Mouse (Mus musculus) limb, embryonic 10.5 days (tissue): ENCODE results near the gene Isg20l2. TPM values are rescaled to one million over a fixed set of nuclear protein-coding genes. Genes with fewer than 3 reads are reported as not detected.
"Not testable (repeated sequence)": the region's sequence is repeated elsewhere in the genome, so short reads cannot be mapped to it uniquely, and the experiment has no call there.

Experiments
- DNase-seq: peaks from one replicate; pipeline ENCODE4 v3.0.0-alpha.2; 2017; ENCODE audit warnings: low spot score
- H3K27ac ChIP-seq: fragments of 300-500 bp; sonication (generic); 2 replicates; pipeline ENCODE4 v1.5.1; 2016; ENCODE audit warnings: mild to moderate bottlenecking
- H3K27me3 ChIP-seq: fragments of 300-500 bp; sonication (generic); 2 replicates; pipeline ENCODE4 v1.6.1; 2016; ENCODE audit warnings: low read depth, mild to moderate bottlenecking; ENCODE audit not compliant: poor library complexity, severe bottlenecking
- H3K36me3 ChIP-seq: fragments of 300-500 bp; sonication (generic); 2 replicates; pipeline ENCODE4 v1.6.1; 2016; ENCODE audit warnings: mild to moderate bottlenecking, moderate library complexity
- H3K4me1 ChIP-seq: fragments of 300-500 bp; sonication (generic); 2 replicates; pipeline ENCODE4 v1.6.1; 2016
- H3K4me3 ChIP-seq: fragments of 300-500 bp; sonication (generic); 2 replicates; pipeline ENCODE4 v1.5.1; 2016; ENCODE audit warnings: mild to moderate bottlenecking, moderate library complexity
- H3K9me3 ChIP-seq: fragments of 300-500 bp; sonication (generic); replicated peaks from 2 replicates; pipeline ENCODE4 v1.6.1; 2016; ENCODE audit warnings: mild to moderate bottlenecking
- WGBS: fragments of 180-500 bp; shearing (Covaris S2); methylation state at CpG from one replicate; pipeline ENCODE4 v1.1.7; 2016; 5-methylcytosine and 5-hydroxymethylcytosine counted together
- polyA plus RNA-seq: library from polyadenylated mRNA; unstranded; fragments of >200 nt; fragmentation: Nextera tagmentation; extraction: Ambion mirVana; gene quantifications from 2 replicates; pipeline ENCODE4 v1.2.1, GENCODE M21; 2016

Gene Isg20l2
- polyA plus RNA-seq, result 84.8 and 86.0 TPM in 2 replicates

DNA sequence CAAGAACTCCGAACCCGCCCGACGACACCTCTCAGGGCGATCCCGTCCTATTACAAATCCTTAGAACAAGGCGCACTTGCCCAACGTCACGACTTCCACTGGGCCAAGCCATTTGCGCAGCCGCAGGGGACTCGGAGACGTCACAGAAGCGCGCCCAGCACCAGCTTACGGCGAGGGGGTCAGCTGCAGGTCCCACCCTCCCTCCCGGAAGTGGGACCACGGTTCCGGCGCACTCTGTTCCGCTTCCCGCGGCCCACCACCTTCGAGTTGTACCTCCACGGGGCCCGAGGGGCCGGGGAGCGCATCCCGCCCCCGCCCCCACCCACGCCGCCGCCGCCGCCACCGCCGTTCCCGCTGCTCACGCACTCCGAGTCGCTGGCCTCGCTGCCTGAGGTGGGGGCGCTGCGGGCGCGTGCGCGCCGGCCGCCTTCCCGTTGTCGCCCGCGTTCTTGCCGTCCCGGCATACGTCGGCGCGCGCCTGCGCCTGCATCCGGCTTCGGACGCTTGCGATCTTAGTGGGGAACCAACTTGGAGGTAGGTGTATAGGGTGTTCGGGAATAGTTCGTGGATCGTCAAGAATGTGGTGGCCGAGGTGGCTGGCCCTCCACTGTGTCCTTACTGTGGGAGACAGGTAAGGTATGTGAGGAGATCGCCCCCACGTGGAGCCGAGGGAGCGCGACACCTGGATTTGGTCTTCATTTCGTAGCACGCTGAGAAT is at the start of gene Isg20l2, which contains the start of gene Rrnad1:
Isg20l2 (plus strand) TSS at position 237 of the 718 bp plus-strand sequence.
Rrnad1 (minus strand) TSS at position 640 of the 718 bp plus-strand sequence.
- Histone ChIP-seq H3K27me3 (no peaks in the 10 kb centered on the region), H3K4me1 (peaks cover 27% of the 10 kb centered on the region), H3K4me3 (peak within 1 kb of the TSS; percentile 75), H3K36me3 (peaks cover 72% of the 10 kb centered on the region), H3K9me3 (no peaks in the 10 kb centered on the region), H3K27ac (peak within 1 kb of the TSS; percentile 91)
- peak; percentile 99 for DNase-seq
- WGBS, result under 1% methylated on average over 78 of the region's 78 CpGs

DNA sequence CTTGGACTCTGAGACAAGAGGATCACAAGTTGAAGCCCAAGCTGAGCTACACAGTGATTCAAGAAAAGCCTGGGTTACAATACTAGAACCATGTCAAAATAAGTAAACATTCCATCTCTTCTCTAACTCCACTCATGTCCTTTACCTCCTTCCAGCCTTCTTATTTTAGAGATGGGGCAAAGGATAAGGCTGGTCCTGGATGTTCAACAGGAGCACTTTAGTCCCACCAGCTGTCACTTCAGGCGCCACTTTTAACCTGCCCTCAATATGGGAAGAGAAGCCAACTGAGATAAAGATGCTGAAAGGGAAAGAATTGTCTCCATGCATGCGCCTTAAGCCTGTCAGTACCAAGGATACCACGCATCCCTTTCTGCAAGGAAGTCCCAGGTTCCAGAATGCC is 45.8 kb upstream of the Isg20l2 start:
- peaks cover 21% of the 10 kb centered on the region for H3K4me1 ChIP-seq
- H3K9me3 ChIP-seq, result no peaks in the 10 kb centered on the region
- peaks cover 38% of the 10 kb centered on the region for H3K36me3 ChIP-seq
- H3K27me3 ChIP-seq, result no peaks in the 10 kb centered on the region
- peak overlapping the region; percentile 95 for H3K27ac ChIP-seq
- DNase-seq, result peak; percentile 40
- H3K4me3 ChIP-seq, result peak overlapping the region; percentile 99
- WGBS, result 5% methylated on average over 3 of the region's 3 CpGs

DNA sequence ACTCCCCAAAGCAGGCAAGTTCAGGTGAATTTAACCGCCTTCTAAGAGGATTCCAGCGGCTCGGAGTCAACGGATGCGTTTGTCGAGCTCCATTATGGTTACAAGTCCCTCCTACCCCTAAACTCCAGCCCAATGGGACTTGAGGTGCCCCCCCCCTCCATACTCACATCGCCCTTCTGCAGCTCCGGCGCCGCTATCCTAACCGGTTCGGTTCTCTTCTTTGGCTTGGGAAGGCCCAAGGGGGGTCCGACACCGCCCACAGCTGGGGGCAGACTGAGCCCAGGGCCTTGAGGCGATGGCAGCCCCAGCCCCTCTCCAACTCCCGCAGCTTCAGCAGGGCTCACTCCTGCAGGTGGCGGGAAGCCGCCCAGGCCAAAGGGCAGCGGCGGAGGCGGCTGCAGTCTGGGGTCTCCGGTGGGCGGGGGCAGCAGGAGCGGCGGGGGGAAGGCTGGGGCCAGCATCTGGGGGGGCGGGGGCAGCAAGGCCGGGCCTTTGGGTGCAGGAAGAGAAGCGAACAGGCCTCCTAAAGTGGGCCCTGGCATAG is 45.3 kb upstream of the Isg20l2 start:
- H3K27me3 ChIP-seq, result no peaks in the 10 kb centered on the region
- peak; percentile 71 for DNase-seq

DNA sequence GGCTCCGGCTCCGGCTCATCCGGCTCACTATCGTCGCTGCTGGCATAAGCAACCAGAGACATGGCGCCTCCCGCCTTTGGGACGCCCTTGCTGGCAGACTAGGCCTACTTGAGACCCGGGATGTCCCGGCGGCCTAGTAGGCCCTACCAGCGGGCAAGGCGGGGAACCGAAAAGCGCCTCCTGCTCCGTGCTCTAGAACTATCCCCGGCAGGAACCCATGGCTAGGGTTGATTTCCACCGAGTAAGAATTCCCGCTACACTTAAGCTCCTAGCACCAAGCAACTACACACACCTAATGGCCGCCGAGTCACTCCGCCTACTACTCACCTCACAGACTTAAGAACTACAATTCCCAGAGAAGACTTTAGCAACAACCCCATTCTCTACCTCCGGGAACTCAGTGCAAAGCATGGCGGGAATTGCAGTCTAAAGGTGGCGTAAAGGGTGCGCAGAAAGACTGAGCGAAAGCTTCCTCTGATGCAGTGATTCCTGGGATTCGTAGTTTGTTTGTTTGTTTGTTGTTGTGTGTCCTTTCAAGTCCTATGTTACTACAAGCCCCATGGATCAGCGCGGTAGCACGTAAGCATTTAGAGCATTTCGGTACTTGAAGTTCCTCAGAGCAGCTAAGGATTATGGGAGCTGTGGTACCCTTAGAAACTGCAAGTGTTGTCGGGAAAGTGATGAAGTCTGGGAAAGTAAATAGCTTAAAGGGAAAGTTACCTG is 44.7 kb upstream of the Isg20l2 start, which contains the start of gene Prcc:
Prcc (minus strand) TSS at position 328 of the 723 bp plus-strand sequence.
- under 1% methylated on average over 33 of the region's 33 CpGs for WGBS
- H3K4me3 ChIP-seq, result peak within 1 kb of the TSS; percentile 99
- H3K36me3 ChIP-seq, result peaks cover 28% of the 10 kb centered on the region
- no peaks in the 10 kb centered on the region for H3K27me3 ChIP-seq
- peaks cover 21% of the 10 kb centered on the region for H3K4me1 ChIP-seq
- H3K9me3 ChIP-seq, result no peaks in the 10 kb centered on the region
- DNase-seq, result peak; percentile 82
- H3K27ac ChIP-seq, result peak within 1 kb of the TSS; percentile 95

More for the DNA sequence above, 45.3 kb upstream of the Isg20l2 start:
- H3K27ac ChIP-seq, result peak overlapping the region; percentile 95
- H3K36me3 ChIP-seq, result peaks cover 35% of the 10 kb centered on the region
- under 1% methylated on average over 28 of the region's 28 CpGs for WGBS
- no peaks in the 10 kb centered on the region for H3K9me3 ChIP-seq
- peaks cover 21% of the 10 kb centered on the region for H3K4me1 ChIP-seq
- peak overlapping the region; percentile 99 for H3K4me3 ChIP-seq

DNA sequence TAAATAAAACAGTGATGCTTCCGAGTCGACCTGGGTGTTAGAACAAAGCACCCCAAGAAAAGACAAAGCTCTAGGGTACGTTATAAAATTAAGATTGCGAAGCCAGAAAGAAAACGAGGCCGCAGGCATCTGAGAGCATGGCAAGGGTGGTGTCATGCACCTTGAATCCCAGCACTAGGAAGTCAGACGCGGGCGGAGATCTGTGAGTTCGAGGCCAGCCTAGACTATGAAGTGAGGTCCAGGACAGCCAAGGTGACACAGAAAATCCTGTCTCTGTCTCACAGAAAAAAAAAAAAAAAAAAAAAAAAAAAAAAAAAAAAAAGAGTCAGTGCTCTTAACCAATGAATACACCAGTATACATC is 44.1 kb upstream of the Isg20l2 start:
- H3K4me3 ChIP-seq, result peak overlapping the region; percentile 99
- DNase-seq, result peak; percentile 52
- peaks cover 21% of the 10 kb centered on the region for H3K4me1 ChIP-seq
- no peaks in the 10 kb centered on the region for H3K9me3 ChIP-seq
- H3K27me3 ChIP-seq, result no peaks in the 10 kb centered on the region
- H3K27ac ChIP-seq, result peak overlapping the region; percentile 95
- peaks cover 23% of the 10 kb centered on the region for H3K36me3 ChIP-seq
- WGBS, result 13% methylated on average over 10 of the region's 10 CpGs

DNA sequence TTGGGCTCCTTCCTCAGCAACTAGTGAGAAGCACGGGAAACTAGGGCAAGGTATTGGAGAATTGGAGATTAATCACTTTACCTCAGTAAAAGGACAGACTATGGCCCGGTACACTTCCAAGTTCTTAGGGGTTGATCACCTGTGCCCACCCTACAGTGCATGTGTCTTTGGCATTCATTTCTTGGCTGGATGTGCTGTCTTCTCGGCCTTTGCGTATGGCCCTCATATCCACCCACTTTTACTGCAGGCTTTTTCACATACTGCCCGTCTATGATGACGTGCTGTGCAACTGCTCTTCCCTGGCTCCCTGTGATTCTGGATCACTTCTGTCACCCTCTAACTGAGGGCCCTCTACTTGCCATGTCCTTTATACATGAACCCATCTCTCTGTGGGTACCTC is 43.7 kb upstream of the Isg20l2 start:
- Histone ChIP-seq H3K36me3 (peaks cover 18% of the 10 kb centered on the region), H3K27me3 (no peaks in the 10 kb centered on the region), H3K4me3 (peak overlapping the region; percentile 99), H3K27ac (peak overlapping the region; percentile 95; the same call in 1 of the 2 replicates), H3K9me3 (no peaks in the 10 kb centered on the region), H3K4me1 (peaks cover 21% of the 10 kb centered on the region)
- no peak for DNase-seq
- 87% methylated on average over 6 of the region's 6 CpGs for WGBS

DNA sequence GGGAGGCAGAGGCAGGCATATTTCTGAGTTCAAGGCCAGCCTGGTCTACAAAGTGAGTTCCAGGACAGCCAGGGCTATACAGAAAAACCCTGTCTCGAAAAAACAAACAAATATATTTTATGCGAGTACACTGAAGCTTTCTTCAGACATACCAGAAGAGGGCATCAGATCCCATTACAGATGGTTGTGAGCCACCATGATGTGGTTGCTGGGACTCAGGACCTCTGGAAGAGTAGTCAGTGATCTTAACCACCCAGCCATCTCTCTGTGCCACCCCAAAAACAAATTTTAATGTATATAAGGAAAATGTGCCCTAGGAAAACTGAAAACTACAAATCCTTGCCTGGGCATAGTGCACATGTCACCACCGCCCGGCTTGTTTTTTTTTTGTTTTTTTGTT is 42.7 kb upstream of the Isg20l2 start:
- Histone ChIP-seq H3K36me3 (peaks cover 11% of the 10 kb centered on the region), H3K4me1 (peaks cover 21% of the 10 kb centered on the region)
- not testable (repeated sequence) for H3K27ac ChIP-seq, H3K27me3 ChIP-seq, H3K9me3 ChIP-seq, H3K4me3 ChIP-seq, DNase-seq
- 84% methylated on average over 4 of the region's 4 CpGs for WGBS

DNA sequence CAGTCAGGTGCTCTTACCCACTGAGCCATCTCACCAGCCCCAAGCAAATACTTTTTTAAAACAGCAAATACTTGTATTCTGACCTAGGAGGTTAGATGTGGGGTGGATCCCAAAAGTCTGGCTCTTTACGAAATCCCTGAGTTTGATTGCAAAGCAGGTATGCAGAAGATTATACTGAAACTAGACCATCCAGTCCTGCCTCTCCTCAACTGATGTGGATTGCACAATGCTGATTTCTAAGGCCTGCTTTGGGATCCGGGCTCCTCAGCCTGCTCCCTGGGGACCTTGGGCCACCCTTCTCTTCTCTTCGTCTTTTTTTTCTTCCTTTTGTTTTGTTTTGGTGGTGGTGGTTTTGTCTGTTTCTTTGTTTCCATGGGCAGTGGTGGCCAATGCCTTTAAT is 38.6 kb upstream of the Isg20l2 start:
- WGBS, result 67% methylated on average over 3 of the region's 3 CpGs
- no peak for DNase-seq
- Histone ChIP-seq H3K9me3 (no peaks in the 10 kb centered on the region), H3K4me1 (no peaks in the 10 kb centered on the region), H3K27me3 (no peaks in the 10 kb centered on the region), H3K36me3 (no peaks in the 10 kb centered on the region), H3K27ac (no peak overlapping the region), H3K4me3 (no peak overlapping the region)

DNA sequence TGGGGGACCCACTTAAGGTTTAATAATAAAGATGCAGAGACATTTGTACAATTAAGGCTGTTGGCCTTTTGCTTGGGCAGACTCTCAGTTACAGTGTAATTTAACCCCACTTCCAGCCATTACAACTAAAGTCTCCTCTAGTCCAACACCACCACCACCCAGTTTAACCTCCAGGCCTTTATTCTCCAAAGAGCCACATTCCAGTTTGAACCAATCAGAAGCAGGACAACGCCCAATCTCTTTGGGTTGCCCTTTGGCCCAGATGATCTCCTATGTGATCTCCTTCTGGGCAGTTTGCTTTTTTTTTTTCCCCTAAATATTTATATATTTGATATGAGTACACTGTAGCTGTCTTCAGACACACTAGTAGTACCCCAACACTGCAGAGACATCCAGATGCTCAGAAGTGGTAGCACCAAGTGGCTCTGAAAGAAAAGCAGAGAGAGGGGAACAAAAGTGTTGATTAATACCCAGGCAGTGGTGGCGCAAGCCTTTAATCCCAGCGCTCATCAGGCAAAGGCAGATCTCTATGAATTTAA is 36.7 kb upstream of the Isg20l2 start:
- Histone ChIP-seq H3K36me3 (no peaks in the 10 kb centered on the region), H3K27ac (no peak overlapping the region), H3K27me3 (no peaks in the 10 kb centered on the region), H3K4me3 (no peak overlapping the region), H3K9me3 (no peaks in the 10 kb centered on the region), H3K4me1 (no peaks in the 10 kb centered on the region)
- WGBS, result 83% methylated on average over 3 of the region's 3 CpGs
- no peak for DNase-seq

DNA sequence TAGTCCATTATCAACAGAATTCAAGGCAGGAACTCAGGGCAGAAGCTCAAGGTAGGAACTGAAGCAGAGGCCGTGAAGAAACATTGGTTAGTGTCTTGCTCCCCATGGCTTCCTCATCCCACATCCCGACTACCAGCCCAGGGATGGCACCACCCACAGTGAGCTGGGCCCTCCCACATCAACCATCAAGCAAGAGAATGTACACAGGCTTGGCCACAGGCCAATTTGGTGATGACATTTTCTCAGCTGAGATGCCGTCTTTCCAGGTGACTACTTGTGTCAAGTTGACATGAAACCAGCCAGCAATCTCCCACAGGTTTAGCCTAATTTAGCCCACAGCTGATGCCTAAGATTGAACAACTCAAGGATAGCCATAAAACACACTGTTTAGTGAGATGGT is 30.8 kb upstream of the Isg20l2 start:
- Histone ChIP-seq H3K27me3 (no peaks in the 10 kb centered on the region), H3K4me3 (no peak overlapping the region), H3K27ac (no peak overlapping the region), H3K4me1 (peaks cover 6% of the 10 kb centered on the region), H3K9me3 (no peaks in the 10 kb centered on the region), H3K36me3 (no peaks in the 10 kb centered on the region)
- WGBS, result 72% methylated on average over 3 of the region's 3 CpGs
- no peak for DNase-seq

DNA sequence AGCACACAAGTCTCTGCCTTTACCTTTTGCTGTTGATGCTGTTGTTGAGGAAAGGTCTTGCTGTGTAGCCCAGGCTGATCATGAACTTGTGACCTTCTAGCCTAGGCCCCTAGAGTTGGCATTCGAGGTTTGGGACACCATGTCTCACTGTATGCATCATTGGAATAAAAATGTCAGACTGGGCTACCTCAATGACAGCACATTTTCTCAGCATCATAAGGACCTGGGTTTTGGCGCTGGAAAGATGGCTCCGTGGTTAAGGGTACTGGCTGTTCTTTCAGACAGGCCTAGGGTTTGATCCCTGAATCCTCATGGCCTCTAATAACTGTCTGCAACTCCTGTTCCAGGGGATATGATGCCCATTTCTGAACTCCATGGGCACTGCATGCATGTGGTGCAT is 30.3 kb upstream of the Isg20l2 start:
- Histone ChIP-seq H3K9me3 (no peaks in the 10 kb centered on the region), H3K27ac (no peak overlapping the region), H3K36me3 (no peaks in the 10 kb centered on the region), H3K27me3 (no peaks in the 10 kb centered on the region), H3K4me3 (no peak overlapping the region), H3K4me1 (peaks cover 6% of the 10 kb centered on the region)
- DNase-seq, result no peak
- WGBS, result 86% methylated on average over 3 of the region's 3 CpGs

DNA sequence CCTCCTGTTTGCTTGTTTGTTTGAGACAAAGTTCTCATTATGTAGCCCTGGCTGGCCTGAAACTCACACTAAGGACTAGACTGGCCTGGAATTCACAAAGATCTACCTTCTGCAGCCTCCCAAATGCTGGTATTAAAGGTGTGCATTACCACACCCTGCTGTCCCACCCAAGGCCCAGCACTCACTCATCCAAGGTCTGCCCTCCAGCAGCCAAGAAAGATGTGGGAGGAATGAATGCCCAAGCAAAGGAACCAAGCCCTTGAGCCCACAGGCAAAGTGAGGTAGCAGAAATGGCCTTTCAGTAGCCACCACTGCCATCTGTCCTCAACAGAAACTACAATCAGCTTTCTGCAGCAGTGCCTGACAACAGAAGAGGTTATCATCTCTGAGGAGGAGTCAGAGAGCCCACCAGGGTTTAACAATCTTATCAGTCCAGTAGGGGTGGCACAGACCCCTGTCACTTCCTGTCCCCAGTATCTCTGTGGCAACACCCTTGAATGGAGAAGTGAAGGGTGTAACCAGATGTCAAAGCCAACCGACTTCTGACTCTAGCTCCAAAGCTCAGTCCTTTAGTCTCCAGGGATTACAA is 29.0 kb upstream of the Isg20l2 start:
- no peak for DNase-seq
- H3K4me1 ChIP-seq, result peaks cover 10% of the 10 kb centered on the region
- WGBS, result 49% methylated on average over 1 of the region's 1 CpGs
- no peaks in the 10 kb centered on the region for H3K27me3 ChIP-seq
- H3K36me3 ChIP-seq, result no peaks in the 10 kb centered on the region
- no peaks in the 10 kb centered on the region for H3K9me3 ChIP-seq
- H3K27ac ChIP-seq, result peak overlapping the region; percentile 25; the same call in 1 of the 2 replicates
- no peak overlapping the region for H3K4me3 ChIP-seq
